Mouse (Mus musculus) CH12.LX (cell line): ENCODE measurements at regions not wholly inside any gene's neighbourhood (a gene's known extent, or its start where the extent isn't known, plus 50 kb on each side); places are given as distances from the start of the nearest gene placed in this dataset.

Source experiments
- DNase-seq: peaks from one replicate; pipeline ENCODE4 v3.0.0-alpha.2; 2013; ENCODE audit errors: extremely low read depth
- H3K27ac ChIP-seq: 2 replicates; pipeline ENCODE4 v1.5.1; 2012; ENCODE audit warnings: low read depth, mild to moderate bottlenecking, control low read depth, moderate library complexity; ENCODE audit not compliant: insufficient read depth
- H3K27me3 ChIP-seq: replicated peaks from 2 replicates; pipeline ENCODE3; 2012; ENCODE audit warnings: inconsistent platforms
- H3K36me3 ChIP-seq, 2 experiments: replicated peaks in 1 of 2; 2 replicates each; pipeline versions ENCODE3 to v1.6.1; 2012; ENCODE audit warnings: inconsistent platforms in 1 of 2, low read length in 1 of 2, mild to moderate bottlenecking in 1 of 2, mixed read lengths in 1 of 2, moderate library complexity in 1 of 2; ENCODE audit not compliant: control insufficient read depth in 1 of 2, insufficient read depth in 1 of 2
- H3K4me1 ChIP-seq, 2 experiments: 2 replicates each; pipeline ENCODE4 v1.6.1; 2012; ENCODE audit warnings: inconsistent platforms in 1 of 2, moderate library complexity in 1 of 2; ENCODE audit not compliant: insufficient read depth in 2 of 2, control insufficient read depth in 1 of 2
- H3K4me2 ChIP-seq: 2 replicates; pipeline ENCODE4 v1.6.1; 2012; ENCODE audit warnings: low read depth, mild to moderate bottlenecking, control low read depth; ENCODE audit not compliant: poor library complexity, insufficient read depth, severe bottlenecking
- H3K4me3 ChIP-seq, 3 experiments: fragments of 150-350 bp in 1 of 3; sonication (generic) in 1 of 3; replicated peaks in 1 of 3; 2 replicates each; pipeline versions ENCODE3 to v1.5.1; 2011 to 2012; ENCODE audit warnings: low read depth in 2 of 3, low read length in 2 of 3, mild to moderate bottlenecking in 2 of 3, moderate library complexity in 2 of 3, control low read depth in 1 of 3, improper control_type of control experiment in 1 of 3, inconsistent platforms in 1 of 3, mixed read lengths in 1 of 3; ENCODE audit not compliant: poor library complexity in 1 of 3
- H3K79me2 ChIP-seq: replicated peaks from 2 replicates; pipeline ENCODE4 v1.6.1; 2012; ENCODE audit warnings: mild to moderate bottlenecking, moderate library complexity; ENCODE audit not compliant: control insufficient read depth, poor library complexity, insufficient read depth, severe bottlenecking; ENCODE audit errors: extremely low read depth
- H3K9ac ChIP-seq: 2 replicates; pipeline ENCODE4 v1.6.1; 2012; ENCODE audit warnings: low read depth, mild to moderate bottlenecking, control low read depth, moderate library complexity; ENCODE audit not compliant: insufficient read depth
- H3K9me3 ChIP-seq: replicated peaks from 2 replicates; pipeline ENCODE3; 2012; ENCODE audit warnings: low read length, inconsistent platforms, mixed read lengths
- BHLHE40 ChIP-seq: IDR thresholded peaks from 2 replicates; pipeline ENCODE4 v1.6.1; 2011; ENCODE audit warnings: mild to moderate bottlenecking, low read depth, low read length, improper control_type of control experiment
- CHD1 ChIP-seq: IDR thresholded peaks from 2 replicates; pipeline ENCODE4 v1.6.1; 2012; ENCODE audit warnings: low read depth, low read length, improper control_type of control experiment, inconsistent platforms
- CTCF ChIP-seq, 2 experiments: IDR thresholded peaks in 1 of 2; conservative IDR thresholded peaks in 1 of 2; 2 replicates each; pipeline ENCODE4 v1.5.1; 2011 to 2012; ENCODE audit warnings: low read depth in 2 of 2, low read length in 2 of 2, improper control_type of control experiment in 1 of 2, inconsistent platforms in 1 of 2, mild to moderate bottlenecking in 1 of 2, moderate library complexity in 1 of 2
- EP300 ChIP-seq: IDR thresholded peaks from 2 replicates; pipeline ENCODE4 v1.6.1; 2011; ENCODE audit warnings: low read length, improper control_type of control experiment
- GABPA ChIP-seq: IDR thresholded peaks from 2 replicates; pipeline ENCODE4 v1.6.1; 2012; ENCODE audit warnings: low read depth, low read length, improper control_type of control experiment, inconsistent platforms; ENCODE audit not compliant: insufficient replicate concordance
- HCFC1 ChIP-seq: IDR thresholded peaks from 2 replicates; pipeline ENCODE4 v1.6.1; 2012; ENCODE audit warnings: low read depth, mild to moderate bottlenecking, inconsistent platforms, low read length, improper control_type of control experiment
- IRF4 ChIP-seq: IDR thresholded peaks from 2 replicates; pipeline ENCODE4 v1.6.1; 2014; ENCODE audit warnings: low read depth, mild to moderate bottlenecking, inconsistent platforms, low read length, improper control_type of control experiment
- JUN ChIP-seq: IDR thresholded peaks from 2 replicates; pipeline ENCODE4 v1.6.1; 2011; ENCODE audit warnings: low read depth, mild to moderate bottlenecking, low read length, improper control_type of control experiment, moderate library complexity; ENCODE audit not compliant: insufficient read depth
- JUND ChIP-seq: conservative IDR thresholded peaks from 2 replicates; pipeline ENCODE4 v1.6.1; 2011; ENCODE audit warnings: low read depth, low read length, improper control_type of control experiment
- MAX ChIP-seq: IDR thresholded peaks from 2 replicates; pipeline ENCODE4 v1.6.1; 2011; ENCODE audit warnings: low read length, improper control_type of control experiment
- MEF2A ChIP-seq: IDR thresholded peaks from 2 replicates; pipeline ENCODE4 v1.6.1; 2014; ENCODE audit warnings: low read depth, mild to moderate bottlenecking, inconsistent platforms, low read length, improper control_type of control experiment, borderline replicate concordance
- MYC ChIP-seq: IDR thresholded peaks from 2 replicates; pipeline ENCODE4 v1.6.1; 2011; ENCODE audit warnings: low read depth, mild to moderate bottlenecking, improper control_type of control experiment, low read length
- NELFE ChIP-seq: IDR thresholded peaks from 2 replicates; pipeline ENCODE4 v1.6.1; 2011; ENCODE audit warnings: low read depth, low read length, improper control_type of control experiment
- NRF1 ChIP-seq: IDR thresholded peaks from 2 replicates; pipeline ENCODE4 v1.6.1; 2014; ENCODE audit warnings: low read depth, mild to moderate bottlenecking, inconsistent platforms, low read length, improper control_type of control experiment, moderate library complexity
- POLR2A ChIP-seq: IDR thresholded peaks from 2 replicates; pipeline ENCODE4 v1.6.1; 2011; ENCODE audit warnings: low read depth, mild to moderate bottlenecking, improper control_type of control experiment, low read length
- RCOR1 ChIP-seq: conservative IDR thresholded peaks from 2 replicates; pipeline ENCODE4 v1.6.1; 2012; ENCODE audit warnings: low read depth, mild to moderate bottlenecking, inconsistent platforms, low read length, improper control_type of control experiment
- SIN3A ChIP-seq: IDR thresholded peaks from 2 replicates; pipeline ENCODE4 v1.6.1; 2012; ENCODE audit warnings: low read length, improper control_type of control experiment, inconsistent platforms
- SMC3 ChIP-seq: IDR thresholded peaks from 2 replicates; pipeline ENCODE4 v1.6.1; 2011; ENCODE audit warnings: low read depth, low read length, improper control_type of control experiment
- TBP ChIP-seq: conservative IDR thresholded peaks from 2 replicates; pipeline ENCODE4 v1.6.1; 2011; ENCODE audit warnings: low read depth, low read length, improper control_type of control experiment
- UBTF ChIP-seq: IDR thresholded peaks from 2 replicates; pipeline ENCODE4 v1.6.1; 2012; ENCODE audit warnings: low read depth, mild to moderate bottlenecking, inconsistent platforms, low read length, improper control_type of control experiment, moderate library complexity
- USF1 ChIP-seq: IDR thresholded peaks from 2 replicates; pipeline ENCODE4 v1.6.1; 2014; ENCODE audit warnings: low read depth, mild to moderate bottlenecking, inconsistent platforms, low read length, improper control_type of control experiment
- USF2 ChIP-seq: conservative IDR thresholded peaks from 2 replicates; pipeline ENCODE4 v1.6.1; 2011; ENCODE audit warnings: low read depth, low read length, improper control_type of control experiment
- ZKSCAN1 ChIP-seq: IDR thresholded peaks from 2 replicates; pipeline ENCODE4 v1.6.1; 2012; ENCODE audit warnings: low read depth, inconsistent platforms, low read length, improper control_type of control experiment, borderline replicate concordance
- ZNF384 ChIP-seq: IDR thresholded peaks from 2 replicates; pipeline ENCODE4 v1.6.1; 2012; ENCODE audit warnings: low read depth, low read length, improper control_type of control experiment, inconsistent platforms
- dilution Hi-C: fragments of 300-500 bp; cut with MboI; formaldehyde crosslinking; loops from 2 replicates; pipeline ENCODE4 v1.14.3; 2020; ENCODE audit warnings: low sequenced_read_pairs; ENCODE audit not compliant: extremely low pct_unique_long_range_greater_than_20kb, extremely low pct_ligation_motif_present
- in situ Hi-C: fragments of 300-500 bp; cut with MboI; formaldehyde crosslinking; loops from 3 replicates; pipeline ENCODE4 v1.14.3; 2019; ENCODE audit warnings: low sequenced_read_pairs, low pct_ligation_motif_present, low pct_unique_long_range_greater_than_20kb, mixed read lengths

DNA sequence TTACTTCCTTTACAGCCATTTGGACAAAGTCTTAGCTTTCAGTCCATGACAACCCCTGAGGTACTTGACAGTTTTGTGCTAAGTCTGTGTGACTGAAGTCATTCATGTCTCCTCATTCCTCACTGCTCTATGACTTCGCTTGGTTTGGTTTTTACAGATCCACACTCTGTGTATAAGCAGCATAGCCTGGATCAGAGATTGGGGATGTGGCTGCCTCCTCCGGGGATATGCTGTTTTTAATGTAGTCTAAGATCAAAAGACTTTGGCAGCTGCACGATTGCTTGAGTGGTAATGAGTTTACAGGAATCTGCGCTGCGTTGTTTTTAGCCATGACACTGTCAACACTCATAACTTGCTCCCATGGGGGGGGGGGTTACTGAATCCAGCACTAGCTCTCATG is 269.3 kb upstream of the Bmp2 start:
- no peak overlapping the region for H3K4me2 ChIP-seq
- no peak overlapping the region for H3K27ac ChIP-seq
- in situ Hi-C loops (no loop called here), dilution Hi-C loops (no loop called here)
- no peaks in the 10 kb centered on the region for H3K27me3 ChIP-seq
- DNase-seq, result no peak
- TF ChIP-seq NRF1 (no peak), ZNF384 (no peak), RCOR1 (no peak), JUN (no peak), NELFE (no peak), MEF2A (no peak)
- no peaks in the 10 kb centered on the region for H3K79me2 ChIP-seq
- H3K9me3 ChIP-seq, result peaks cover 9% of the 10 kb centered on the region
- H3K36me3 ChIP-seq, result no peaks in the 10 kb centered on the region
- peaks cover 0 to 11% of the 10 kb centered on the region in 2 experiments; a peak in 1 of 4 replicates for H3K4me1 ChIP-seq
- H3K4me3 ChIP-seq, result no peak overlapping the region
- H3K9ac ChIP-seq, result no peak overlapping the region

DNA sequence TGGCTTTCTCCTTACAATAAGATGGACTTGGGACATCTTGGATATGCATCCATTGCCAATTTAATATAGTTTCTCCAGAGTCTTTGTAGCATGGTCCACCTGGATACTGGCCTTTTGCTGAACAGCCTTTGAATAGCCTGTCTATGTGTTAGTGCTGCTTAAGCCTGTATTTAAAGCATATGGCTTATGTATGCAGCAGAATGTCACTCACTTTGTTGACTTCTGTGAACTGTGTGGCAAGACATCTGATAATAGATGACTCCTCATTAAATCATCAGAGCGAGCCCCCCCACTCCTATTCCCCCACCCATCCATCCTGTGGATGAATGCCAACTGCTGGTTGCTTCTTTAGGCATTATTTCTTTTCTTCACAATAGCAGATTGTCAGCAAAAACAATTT is 268.2 kb upstream of the Bmp2 start:
- DNase-seq, result no peak
- in situ Hi-C loops, result no loop called here

DNA sequence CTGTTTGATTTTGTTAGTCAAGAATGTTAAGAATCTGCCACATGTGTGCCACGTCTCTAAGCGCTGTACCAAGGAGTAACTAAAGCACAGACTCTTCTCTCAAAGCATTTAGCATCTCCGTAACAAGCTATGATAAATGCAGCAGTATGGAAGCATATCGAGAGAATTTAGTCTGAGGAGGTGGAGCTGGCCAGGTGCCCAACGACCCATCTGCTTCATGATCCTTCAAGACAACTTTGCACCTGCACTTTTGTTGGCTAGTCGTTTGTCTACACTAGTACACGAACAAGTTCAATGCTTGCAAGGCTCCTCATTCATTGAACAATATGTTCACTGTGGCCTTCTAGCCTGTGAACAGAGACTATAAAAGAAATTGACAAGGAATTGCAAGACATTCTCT is 257.8 kb upstream of the Bmp2 start:
- no peaks in the 10 kb centered on the region for H3K4me1 ChIP-seq

More for the DNA sequence above, 268.2 kb upstream of the Bmp2 start:
- Histone ChIP-seq H3K9ac (no peak overlapping the region), H3K27me3 (no peaks in the 10 kb centered on the region), H3K4me3 (no peak overlapping the region)
- no peak for TF ChIP-seq SIN3A
- TF ChIP-seq JUND, result no peak
- no peak for TF ChIP-seq MAX
- no peak for TF ChIP-seq BHLHE40
- TF ChIP-seq ZKSCAN1, result no peak
- no peak for TF ChIP-seq NRF1
- no peak for TF ChIP-seq MEF2A
- TF ChIP-seq CTCF (conservative IDR thresholded peaks at IDR 0.05 in 1 of 2, IDR thresholded peaks at IDR 0.05 in 1 of 2; ENCODE audit: low read depth in 2 of 2, low read length in 2 of 2), result no peak
- TF ChIP-seq TBP, result no peak
- no peak for TF ChIP-seq MYC
- no peak for TF ChIP-seq EP300
- TF ChIP-seq USF1, result no peak
- TF ChIP-seq SMC3, result no peak
- TF ChIP-seq, all 38 proteins: peak for 0
- Histone ChIP-seq H3K36me3 (no peaks in the 10 kb centered on the region), H3K4me2 (no peak overlapping the region), H3K9me3 (peaks cover 9% of the 10 kb centered on the region), H3K27ac (no peak overlapping the region), H3K79me2 (no peaks in the 10 kb centered on the region), H3K4me1 (peaks cover 0 to 11% of the 10 kb centered on the region in 2 experiments; a peak in 1 of 4 replicates)
- dilution Hi-C loops, result no loop called here

More for the DNA sequence above, 257.8 kb upstream of the Bmp2 start:
- in situ Hi-C loops (no loop called here), dilution Hi-C loops (no loop called here)
- Histone ChIP-seq H3K79me2 (no peaks in the 10 kb centered on the region), H3K36me3 (no peaks in the 10 kb centered on the region), H3K4me2 (no peak overlapping the region), H3K27me3 (no peaks in the 10 kb centered on the region), H3K9me3 (no peaks in the 10 kb centered on the region), H3K4me3 (no peak overlapping the region), H3K27ac (no peak overlapping the region), H3K9ac (no peak overlapping the region)
- TF ChIP-seq BHLHE40 (no peak), UBTF (no peak), USF2 (no peak), MEF2A (no peak), POLR2A (no peak), JUND (no peak), HCFC1 (no peak), GABPA (no peak), MAX (no peak), IRF4 (no peak), NELFE (no peak), CHD1 (no peak)
- no peak for DNase-seq
